Mouse (Mus musculus) lung, postnatal 14 days (tissue): ENCODE measurements around the gene Grtp1.

Experiments
- DNase-seq: peaks from one replicate; pipeline ENCODE4 v3.0.0; 2021

Grtp1 gene

DNA sequence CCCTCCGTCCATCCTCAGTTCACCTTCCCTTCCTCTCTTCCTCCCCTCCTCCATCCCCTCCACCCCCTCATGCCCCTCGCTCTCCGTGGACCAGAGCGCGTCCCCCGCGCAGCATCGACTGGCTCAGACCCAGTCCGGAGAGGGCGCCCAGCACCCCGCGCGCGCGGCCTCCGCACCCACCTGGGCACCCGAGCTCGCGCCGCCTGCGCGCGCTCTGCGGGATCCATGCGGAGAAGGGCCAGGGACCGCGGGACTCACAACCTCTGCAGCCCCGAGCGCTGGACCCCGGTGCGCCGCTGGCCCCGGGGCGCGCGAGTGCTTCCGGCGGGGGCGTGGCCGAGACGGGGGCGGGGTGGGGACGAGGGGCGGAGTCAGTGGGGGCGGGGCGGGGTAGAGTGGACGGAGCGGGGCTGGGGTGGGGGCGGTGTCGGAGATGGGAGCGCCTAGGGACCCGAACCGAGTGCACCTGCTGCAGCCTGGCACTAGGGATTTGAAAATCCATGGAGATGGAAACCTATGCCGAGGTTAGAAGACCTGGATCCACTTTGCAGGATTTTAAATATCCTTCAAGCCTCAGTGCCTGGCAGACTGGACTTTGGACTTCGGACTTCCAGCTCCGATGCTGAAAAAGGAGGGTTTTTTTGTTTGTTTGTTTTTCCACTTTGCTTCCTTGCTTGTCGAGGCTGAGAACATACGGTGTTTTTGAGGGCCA is at the start of gene Grtp1:
Gene Grtp1 (minus strand): TSS at position 320 of the 712 bp plus-strand sequence.
- peak; percentile 63 for DNase-seq

DNA sequence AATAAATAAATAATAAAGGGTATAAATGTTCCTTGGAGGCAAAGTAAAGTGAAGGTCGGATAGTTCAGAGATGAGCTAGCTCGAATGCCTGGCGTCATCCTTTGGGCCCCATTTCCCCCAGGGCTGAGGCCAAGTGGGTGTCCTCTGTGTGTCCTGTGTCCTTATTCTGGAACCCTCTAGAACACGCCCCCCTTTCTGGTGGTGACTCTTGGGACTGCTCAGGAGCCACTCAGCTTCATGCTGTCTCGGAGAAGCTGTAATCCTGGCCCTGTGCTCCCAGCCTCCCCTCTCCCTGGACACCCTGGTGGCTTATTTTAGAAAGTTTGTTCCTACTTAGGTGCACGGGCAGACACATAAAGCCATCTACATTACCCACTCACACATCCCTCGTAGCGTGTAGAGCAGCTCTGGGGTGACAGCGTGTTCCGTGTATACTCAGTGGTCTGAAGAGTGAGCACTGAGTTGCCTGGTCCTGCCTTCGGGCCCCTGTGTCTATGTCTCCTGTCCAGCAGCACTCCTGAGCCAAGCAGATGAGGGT is 44.0 kb upstream of the Grtp1 start:
- no peak for DNase-seq

GRCm38 (mm10) chr8:13242985-13243870 is 42.8 kb upstream of the Grtp1 start:
- DNase-seq, result no peak

DNA sequence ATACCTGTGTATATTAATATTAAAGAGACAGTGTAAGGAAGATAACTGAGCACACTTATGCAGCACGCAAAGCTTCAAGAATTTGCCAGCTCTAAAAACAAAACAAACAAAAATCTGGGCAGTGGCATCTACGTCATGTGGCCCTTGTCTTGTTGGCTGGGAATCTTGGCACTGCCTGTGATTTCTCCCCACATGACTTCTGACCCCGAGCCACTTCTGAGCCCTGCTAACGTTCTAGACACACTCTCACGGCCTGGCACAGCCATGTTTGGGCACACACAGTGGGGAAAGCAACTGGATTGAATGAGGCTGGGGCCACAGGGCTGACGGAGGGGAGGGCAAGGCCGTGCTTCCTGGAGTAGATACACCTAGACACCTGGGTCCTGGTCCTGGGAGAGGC is 40.3 kb upstream of the Grtp1 start:
- peak; percentile 43 for DNase-seq

DNA sequence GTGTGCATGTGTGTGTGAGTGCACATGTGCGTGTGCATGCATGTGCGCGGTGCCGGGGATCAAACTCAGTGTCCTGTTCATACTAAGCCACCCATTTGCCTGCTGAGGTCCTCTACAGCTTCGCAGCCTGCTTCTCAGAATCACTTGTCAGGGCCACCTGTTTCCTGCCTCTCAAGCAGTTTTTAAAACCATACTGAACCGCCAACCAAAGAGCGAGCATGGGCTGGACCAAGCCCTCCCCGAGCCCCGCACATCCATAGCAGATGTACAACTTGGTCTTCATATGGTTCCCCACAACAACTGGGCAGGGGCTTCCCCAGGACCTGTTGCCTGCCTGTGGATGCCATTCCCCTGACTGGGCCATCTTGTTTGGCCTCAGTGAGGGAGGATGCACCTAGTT is 39.6 kb upstream of the Grtp1 start:
- DNase-seq, result no peak

GRCm38 (mm10) chr8:13234803-13235202 is 34.4 kb upstream of the Grtp1 start:
- no peak for DNase-seq

DNA sequence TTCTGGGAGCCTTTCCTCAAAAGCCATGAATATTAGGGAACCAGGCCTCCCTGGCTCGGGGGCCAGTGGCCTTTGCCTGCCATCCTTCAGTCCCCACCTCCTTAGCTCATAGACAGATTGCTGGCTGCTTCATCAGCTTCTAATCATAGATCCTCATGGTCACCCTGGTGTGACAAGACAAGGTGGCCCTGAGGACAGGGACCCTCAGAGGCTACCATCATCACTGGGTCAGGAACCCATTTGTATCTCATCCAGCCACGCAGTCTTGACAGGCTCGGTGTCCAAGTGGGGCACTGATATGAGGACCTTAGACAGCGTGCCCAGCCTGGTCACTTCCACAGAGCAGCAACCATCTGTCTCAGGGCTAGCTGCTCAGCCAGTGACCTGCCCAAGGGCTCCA is 30.1 kb upstream of the Grtp1 start:
- DNase-seq, result no peak

DNA sequence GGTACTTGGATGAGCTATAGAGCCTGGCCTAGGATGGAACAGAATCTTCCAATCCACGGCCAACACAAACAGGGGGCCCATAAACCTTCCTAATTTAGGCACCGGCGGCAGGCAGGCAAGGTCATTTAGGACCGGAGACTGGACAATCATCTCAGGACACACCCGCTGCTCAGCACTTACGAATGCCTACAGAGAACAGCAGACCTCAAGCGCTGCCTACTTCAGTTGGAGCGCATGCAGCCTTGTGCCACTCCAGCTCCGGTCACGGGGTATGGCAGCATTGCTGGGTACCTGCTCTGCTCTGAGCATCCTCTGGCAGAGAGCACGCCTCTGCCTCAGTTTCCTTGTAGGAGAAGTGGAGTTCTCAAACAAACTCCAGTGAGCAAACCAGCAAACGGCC is 29.4 kb upstream of the Grtp1 start:
- no peak for DNase-seq

DNA sequence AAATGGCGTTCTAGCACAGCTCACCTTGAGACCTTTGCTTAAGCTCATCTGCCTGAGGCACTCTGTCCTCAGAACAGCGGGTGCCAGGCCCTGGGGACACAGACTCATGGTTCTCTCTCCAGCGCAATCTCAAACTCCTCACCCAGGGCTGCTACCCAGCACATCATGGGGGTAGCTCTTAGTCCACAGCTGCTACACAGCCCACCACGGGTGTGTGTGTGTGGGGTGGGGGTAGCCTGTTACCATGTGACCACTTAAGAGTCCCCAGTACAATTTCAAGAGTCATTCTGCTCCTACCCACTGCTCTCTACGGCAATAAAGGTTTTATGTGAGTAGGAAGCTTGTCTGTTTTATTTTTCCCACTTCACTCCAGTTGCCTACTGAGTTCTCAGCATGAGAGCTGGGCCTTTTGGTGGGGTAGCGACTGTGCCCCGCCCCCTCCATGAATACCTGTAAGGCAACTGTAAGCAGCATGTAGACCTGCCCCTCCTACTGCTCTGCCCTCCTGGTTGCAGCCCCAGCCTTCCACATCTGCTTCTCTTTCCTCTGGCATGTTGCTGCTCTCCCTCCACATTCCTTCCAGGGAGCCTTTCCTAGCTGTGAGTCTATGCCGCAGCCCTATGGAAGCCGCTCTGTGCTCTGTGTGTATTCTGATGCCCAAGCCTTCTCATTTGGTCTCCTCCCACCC is 28.6 kb upstream of the Grtp1 start:
- DNase-seq, result no peak

GRCm38 (mm10) chr8:13227184-13227583 is 26.8 kb upstream of the Grtp1 start:
- DNase-seq, result no peak

DNA sequence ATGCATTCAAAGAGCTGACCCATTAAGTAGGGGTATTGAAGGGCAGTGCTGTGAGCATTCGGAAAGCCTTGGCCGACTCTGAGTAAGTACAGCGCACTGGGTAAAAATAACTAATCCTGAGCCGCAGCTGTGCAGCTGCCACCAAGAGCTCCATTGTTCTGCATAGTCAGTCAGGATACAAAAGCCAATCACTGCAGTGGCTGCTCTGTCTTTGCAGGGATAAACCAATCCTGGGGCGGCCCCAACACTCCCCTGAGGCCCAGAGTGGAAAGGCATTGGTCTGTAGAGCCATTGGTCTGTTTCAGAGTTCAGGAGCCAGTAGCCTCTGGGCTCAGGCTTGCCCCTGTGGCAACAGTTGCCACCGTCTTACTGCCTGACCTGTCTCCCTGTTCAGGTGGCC is 25.9 kb upstream of the Grtp1 start:
- DNase-seq, result no peak

- DNase-seq, result no peak
Observed at GRCm38 (mm10) chr8:13224426-13224825, 24.0 kb upstream of the Grtp1 start.

DNA sequence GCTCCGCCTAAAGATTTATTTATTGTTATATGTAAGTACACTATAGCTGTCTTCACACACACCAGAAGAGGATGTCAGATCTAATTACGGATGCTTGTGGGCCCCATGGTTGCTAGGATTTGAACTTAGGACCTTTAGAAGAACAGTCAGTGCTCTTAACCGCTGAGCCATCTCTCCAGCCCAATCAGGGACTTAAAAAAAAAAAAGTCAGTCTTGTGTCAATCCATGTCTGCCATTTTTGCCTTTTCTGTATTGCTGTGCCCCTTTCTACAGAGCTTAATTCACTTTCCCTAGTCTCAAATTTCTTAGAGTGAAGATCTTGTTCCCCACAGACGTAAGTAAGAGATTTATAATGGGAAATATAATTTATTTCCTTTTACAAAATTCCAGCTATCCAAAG is 18.0 kb upstream of the Grtp1 start:
- DNase-seq, result no peak

- DNase-seq, result no peak
Observed at GRCm38 (mm10) chr8:13217986-13218385, 17.6 kb upstream of the Grtp1 start.

DNA sequence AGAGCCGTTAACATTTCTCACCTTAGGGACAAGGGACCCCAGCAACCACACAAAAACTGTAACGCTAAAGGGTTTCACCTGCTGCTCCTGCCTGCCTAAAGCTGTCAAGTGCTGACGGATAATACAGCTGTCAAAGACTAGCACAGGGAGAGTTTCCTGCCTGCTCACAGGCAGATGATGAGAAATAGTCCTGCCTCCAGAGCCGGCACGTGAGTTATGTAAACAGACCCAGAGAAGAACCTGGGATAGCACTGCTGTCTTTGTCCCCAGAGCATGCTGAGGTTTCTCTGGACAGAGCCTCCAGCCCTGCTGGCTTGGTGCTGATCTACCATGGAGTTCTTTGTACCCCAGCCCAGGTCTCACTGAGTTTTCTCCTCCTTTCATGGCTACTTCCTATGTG is 16.7 kb upstream of the Grtp1 start:
- DNase-seq, result no peak

DNA sequence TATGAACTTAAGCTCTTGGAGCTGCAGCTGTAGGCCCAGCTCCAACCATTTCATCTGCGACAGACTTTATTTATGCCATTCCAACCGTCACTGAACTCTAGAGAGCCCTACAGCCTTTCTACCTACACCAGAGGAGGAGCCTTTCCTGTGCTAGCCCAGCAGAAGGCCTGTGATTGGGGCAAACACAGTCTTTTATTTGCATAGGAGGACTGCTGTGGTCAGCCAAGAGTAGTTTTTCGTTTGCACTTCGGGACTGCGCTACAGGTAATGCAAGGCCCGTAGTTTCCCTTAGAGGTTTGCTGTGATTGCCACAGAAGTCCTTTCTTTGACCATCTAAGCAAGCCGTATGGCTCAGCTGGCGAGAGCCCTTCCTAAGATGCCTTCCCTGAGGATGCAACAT is 16.0 kb upstream of the Grtp1 start:
- no peak for DNase-seq

GRCm38 (mm10) chr8:13213479-13214268 is 13.3 kb upstream of the Grtp1 start:
- peak; percentile 95 for DNase-seq

GRCm38 (mm10) chr8:13209770-13210169 is 9.3 kb upstream of the Grtp1 start:
- peak; percentile 18 for DNase-seq

DNA sequence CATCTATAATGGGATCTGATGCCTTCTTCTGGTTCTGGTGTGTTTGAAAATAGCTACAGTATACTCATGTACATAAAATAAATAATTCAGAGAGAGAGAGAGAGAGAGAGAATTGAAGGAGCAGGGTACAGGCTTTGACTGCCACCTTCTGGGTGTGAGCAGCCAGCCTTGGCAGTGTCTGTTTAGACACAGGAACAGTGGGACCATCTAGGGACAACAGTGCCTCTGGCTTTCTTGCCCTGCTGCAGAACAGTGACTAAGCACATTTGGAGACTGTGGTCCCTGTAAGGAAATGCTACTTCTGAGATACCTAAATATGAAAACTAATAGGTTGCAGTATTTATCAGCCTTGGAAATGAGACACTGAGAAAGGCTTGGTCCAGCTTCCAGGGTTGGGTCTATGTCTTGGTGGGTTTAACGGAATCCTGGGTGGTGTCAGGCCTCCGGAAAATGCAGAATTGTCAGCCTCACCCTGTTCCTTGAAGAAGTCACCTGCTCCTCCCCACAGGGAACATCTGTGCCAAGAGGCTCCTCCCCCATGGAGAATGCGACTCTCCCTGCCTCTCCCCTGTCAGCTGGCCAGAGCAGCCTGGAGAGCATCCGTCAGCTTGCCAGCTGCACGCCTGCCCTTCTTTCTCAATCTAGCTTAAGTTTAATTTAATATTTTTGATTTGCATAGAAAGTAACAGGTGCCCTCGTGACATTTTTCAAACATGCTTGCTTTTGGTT is 8.4 kb upstream of the Grtp1 start:
- DNase-seq, result peak; percentile 37

DNA sequence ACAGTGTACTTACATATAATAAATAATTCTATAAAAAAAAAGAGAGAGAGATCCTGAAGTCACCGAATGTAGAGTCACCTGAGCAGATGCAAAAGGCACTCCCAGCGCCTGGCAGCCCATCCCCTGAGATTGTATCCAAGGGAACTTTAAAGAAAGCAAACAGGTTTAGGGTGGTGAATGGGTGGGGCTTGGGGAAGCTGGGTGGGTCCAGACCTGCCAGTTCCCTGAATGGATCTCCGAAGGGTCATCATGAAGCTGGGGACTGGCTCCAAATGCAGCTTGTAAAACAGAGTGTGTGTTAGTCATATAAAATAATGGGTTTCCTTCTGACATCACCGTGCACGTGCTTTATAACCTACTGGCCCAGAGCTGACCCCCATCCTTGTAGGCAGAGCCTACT is 5.9 kb upstream of the Grtp1 start:
- no peak for DNase-seq

GRCm38 (mm10) chr8:13205311-13205710 is 4.9 kb upstream of the Grtp1 start:
- peak; percentile 47 for DNase-seq
